8 mouse cellular contexts compared by ENCODE assay signal in the genomic region with DNA sequence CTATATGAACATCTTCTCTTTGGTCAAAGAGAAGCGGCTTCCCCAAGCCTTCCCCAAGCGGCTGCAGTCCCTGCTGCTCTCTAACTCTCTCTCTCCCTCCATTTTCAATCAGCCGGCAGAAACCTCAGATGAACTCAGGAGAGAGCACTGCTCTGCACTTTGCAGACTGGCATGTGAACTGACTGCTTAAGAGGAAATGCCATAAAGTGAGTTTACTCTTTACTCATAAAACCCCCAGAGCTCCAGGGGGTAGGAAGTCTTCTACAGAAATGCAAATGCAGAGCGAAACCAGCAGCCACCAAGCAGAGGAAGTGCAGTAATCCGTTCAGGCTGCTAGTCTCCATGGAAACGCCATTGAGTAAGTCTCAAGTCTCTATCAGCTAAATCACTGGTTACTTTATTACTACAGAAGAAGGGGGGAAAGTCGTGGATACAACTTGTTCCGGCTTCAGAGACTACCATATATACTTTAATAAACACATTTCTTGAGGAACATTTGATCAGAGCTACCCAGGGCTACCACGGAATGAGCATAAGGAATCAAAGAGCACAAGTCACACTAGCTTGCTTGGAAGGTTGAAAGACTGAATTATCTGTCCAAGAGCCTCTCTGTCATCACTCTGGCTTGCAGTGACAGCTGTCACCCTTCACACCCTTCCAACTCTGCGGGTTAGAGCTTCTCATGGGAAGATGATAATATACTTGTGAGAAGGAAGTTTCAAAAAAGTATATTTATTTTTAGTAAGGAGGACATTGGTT. TPM values are rescaled to one million over a fixed set of nuclear protein-coding genes. Genes with fewer than 3 reads are reported as not detected.
A peak's percentile ranks its signal among the peaks of the same experiment; 100 is the strongest.
DNase-seq lines count a peak whose midpoint lies in the region; ATAC-seq and TF ChIP-seq lines count a peak whose summit lies in the region.

No protein-coding gene starts in this region.

- no peaks in the 10 kb centered on the region for H3K27me3 ChIP-seq in forebrain, embryonic 16.5 days (replicated peaks; ENCODE audit: control insufficient read depth, insufficient read depth, low read length)
- H3K27me3 ChIP-seq in small intestine, adult 2 months (ENCODE audit: control insufficient read depth, insufficient read depth, low read length): no peaks in the 10 kb centered on the region

- WGBS in forebrain, embryonic 16.5 days: 2% methylated on average over 10 of the region's 10 CpGs
- WGBS in small intestine, adult 2 months: 4% methylated on average over 10 of the region's 10 CpGs

- peak overlapping the region; percentile 39 for H3K4me2 ChIP-seq in forebrain, embryonic 16.5 days (ENCODE audit: low read length)

- H3K36me3 ChIP-seq in forebrain, embryonic 16.5 days (ENCODE audit: control insufficient read depth, insufficient read depth): no peaks in the 10 kb centered on the region
- no peaks in the 10 kb centered on the region for H3K36me3 ChIP-seq in small intestine, adult 2 months (ENCODE audit: control insufficient read depth, insufficient read depth, low read length)

- peak; percentile 28; the same call in 1 of the 2 replicates for TF ChIP-seq POLR2A in small intestine, adult 2 months (IDR thresholded peaks at IDR 0.05; ENCODE audit: low read depth, low read length)

- peak; percentile 50 for DNase-seq in adipocyte (ENCODE audit: low spot score)
- peak; percentile 66 for DNase-seq in hindlimb bud, embryonic 11.5 days (ENCODE audit: extremely low spot score, low read depth, low spot score)
- DNase-seq in left cerebral cortex, postnatal 10 days (ENCODE audit: extremely low spot score in 1 of 2, low spot score in 2 of 2): peak; percentile 31 to 71
- DNase-seq in mesoderm, embryonic 11.5 days (ENCODE audit: low read depth, low spot score): peak; percentile 74
- no peak for DNase-seq in urinary bladder, postnatal 10 days (ENCODE audit: low spot score)

- H3K9me3 ChIP-seq in forebrain, embryonic 16.5 days (ENCODE audit: control insufficient read depth, low read length): no peaks in the 10 kb centered on the region

- peak; percentile 92 for ATAC-seq in CD4-positive, CD25-positive, alpha-beta regulatory T cell, adult 4 months
- peak; percentile 96 for ATAC-seq in forebrain, embryonic 16.5 days

- H3K4me3 ChIP-seq in forebrain, embryonic 16.5 days (replicated peaks; ENCODE audit: low read length): peak overlapping the region; percentile 15
- H3K4me3 ChIP-seq in small intestine, adult 2 months (ENCODE audit: low read depth, low read length): peak overlapping the region; percentile 36; the same call in 1 of the 2 replicates

- H3K4me1 ChIP-seq in forebrain, embryonic 16.5 days (replicated peaks; ENCODE audit: control insufficient read depth, insufficient read depth, low read length): peaks cover 9% of the 10 kb centered on the region
- peaks cover 17% of the 10 kb centered on the region; the same call in 1 of the 2 replicates for H3K4me1 ChIP-seq in small intestine, adult 2 months (ENCODE audit: control insufficient read depth, insufficient read depth, insufficient read length, low read length)

- H3K9ac ChIP-seq in forebrain, embryonic 16.5 days (replicated peaks; ENCODE audit: low read depth, low read length): no peak overlapping the region

- TF ChIP-seq CTCF in small intestine, adult 2 months (IDR thresholded peaks at IDR 0.05; ENCODE audit: extremely low read depth, insufficient read length, insufficient replicate concordance, low read depth, low read length): no peak

- H3K27ac ChIP-seq in forebrain, embryonic 16.5 days (ENCODE audit: low read length): no peak overlapping the region
- peak overlapping the region; percentile 86 for H3K27ac ChIP-seq in small intestine, adult 2 months (ENCODE audit: insufficient read depth, low read depth, low read length)

- intact Hi-C loops in left cerebral cortex, postnatal 10 days (cut with DNase I): no loop called here

RNA-seq across cellular contexts. Expression of a gene that starts 38.8 kb away (rescaled TPM):
- polyA plus RNA-seq in CD4-positive, CD25-positive, alpha-beta regulatory T cell, adult 4 months (2017; shearing (Covaris generic)): 100 to 1,000 TPM; 437 to 460 TPM
- polyA plus RNA-seq in forebrain, embryonic 16.5 days (2015; fragmentation: Nextera tagmentation; extraction: Ambion mirVana): 4.9 and 6.0 TPM in 2 replicates
- 10 to 100 TPM in 1 of 2 experiments, 1 to 10 TPM in 1; 7.5 to 10.1 TPM for total RNA-seq in left cerebral cortex, postnatal 10 days (2021)
- 1.3 and 11.0 TPM in 2 replicates for polyA plus RNA-seq in small intestine, adult 2 months (2012; rRNA removed)

Comparison
In these comparisons a context has a peak if more than half of its experiments do, and no peak if none do; other contexts are left out.
1. RNA of a gene that starts 38.8 kb away (polyA plus RNA-seq): 437 to 460 TPM in CD4-positive, CD25-positive, alpha-beta regulatory T cell, adult 4 months; 1.3 to 11.0 TPM in small intestine, adult 2 months and 4.9 to 6.0 TPM in forebrain, embryonic 16.5 days; every median in the first group is over 10 times any median in the second.